11 mouse cellular contexts compared by ENCODE assay signal in the genomic region with DNA sequence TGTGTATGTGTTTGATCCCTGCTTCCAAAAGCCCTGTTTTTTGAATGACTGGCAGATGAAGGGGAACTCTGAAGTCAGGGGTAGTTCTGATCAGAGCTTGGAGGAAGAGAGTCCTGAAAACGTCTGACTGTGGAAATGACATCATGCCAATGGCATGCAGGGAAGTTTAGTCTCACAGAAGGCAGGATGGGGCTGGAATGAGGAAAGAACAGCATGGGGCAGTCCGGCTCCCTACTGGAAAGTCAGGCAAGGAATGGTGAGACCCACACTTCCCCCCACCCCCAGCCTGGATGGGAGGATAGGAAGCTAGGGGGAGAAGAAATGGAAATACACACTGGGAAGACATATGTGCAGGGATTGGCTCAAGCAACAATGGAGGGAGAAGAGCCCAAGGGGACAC.
DNase-seq lines count a peak whose midpoint lies in the region; ATAC-seq and TF ChIP-seq lines count a peak whose summit lies in the region.
"Had no signal": no experiment of that assay in that cellular context is flagged by ENCODE, and none has a peak within 500 bp of the region (broad histone marks: within the 10 kb centered on the region; RNA-seq: fewer than 3 reads in every experiment).

No protein-coding gene starts in this region.

- TF ChIP-seq POLR2A in cerebellum, adult 2 months (IDR thresholded peaks at IDR 0.05; ENCODE audit: borderline replicate concordance, insufficient read depth, low read length), result no peak
- no peak for TF ChIP-seq POLR2A in thymus, adult 2 months (IDR thresholded peaks at IDR 0.05; ENCODE audit: control insufficient read depth, extremely low read depth, insufficient read depth, low read length, poor library complexity)

- 0 out of 2 replicates have a peak, but pooled peaks cover 2% of the 10 kb centered on the region for H3K9me3 ChIP-seq in hindbrain, embryonic 10.5 days
- no peaks in the 10 kb centered on the region for H3K9me3 ChIP-seq in hindbrain, embryonic 13.5 days
- H3K9me3 ChIP-seq: embryonic facial prominence, embryonic 15.5 days; liver, embryonic 12.5 days had no signal

- no peak overlapping the region for H3K9ac ChIP-seq in hindbrain, embryonic 13.5 days
- H3K9ac ChIP-seq: embryonic facial prominence, embryonic 15.5 days; liver, embryonic 12.5 days had no signal

- intact Hi-C loops in heart, postnatal 10 days (cut with DNase I), result no loop called here

- no peak overlapping the region for H3K4me3 ChIP-seq in hindbrain, embryonic 10.5 days
- H3K4me3 ChIP-seq in hindbrain, embryonic 13.5 days, result no peak overlapping the region
- no peak overlapping the region for H3K4me3 ChIP-seq in cerebellum, adult 2 months (replicated peaks; ENCODE audit: insufficient read depth, low read depth, low read length)
- H3K4me3 ChIP-seq in thymus, adult 2 months (ENCODE audit: control insufficient read depth, insufficient read depth, low read length), result no peak overlapping the region
- H3K4me3 ChIP-seq: embryonic facial prominence, embryonic 15.5 days; liver, embryonic 12.5 days had no signal

- DNase-seq in hindbrain, embryonic 10.5 days (ENCODE audit: low spot score), result peak; percentile 36
- peak; percentile 93 for DNase-seq in R1 (ENCODE audit: low read depth, low spot score)
- DNase-seq in heart, postnatal 10 days, result peak; percentile 35 to 42
- peak; percentile 59 to 61 for DNase-seq in lung, postnatal 4 days
- no peak for DNase-seq in cerebellum, adult 2 months
- DNase-seq in thymus, adult 2 months, result no peak

- WGBS in hindbrain, embryonic 10.5 days, result 19% methylated on average over 2 of the region's 2 CpGs
- 19% methylated on average over 2 of the region's 2 CpGs for WGBS in hindbrain, embryonic 13.5 days
- WGBS in cerebellum, adult 2 months, result 16% methylated on average over 2 of the region's 2 CpGs
- WGBS in thymus, adult 2 months, result 47% methylated on average over 2 of the region's 2 CpGs

- no peak overlapping the region for H3K4me2 ChIP-seq in hindbrain, embryonic 13.5 days
- H3K4me2 ChIP-seq: embryonic facial prominence, embryonic 15.5 days; liver, embryonic 12.5 days had no signal

- H3K36me3 ChIP-seq in hindbrain, embryonic 10.5 days, result no peaks in the 10 kb centered on the region
- no peaks in the 10 kb centered on the region for H3K36me3 ChIP-seq in hindbrain, embryonic 13.5 days
- no peaks in the 10 kb centered on the region for H3K36me3 ChIP-seq in thymus, adult 2 months (ENCODE audit: control insufficient read depth, insufficient read depth, low read length)
- H3K36me3 ChIP-seq: embryonic facial prominence, embryonic 15.5 days; liver, embryonic 12.5 days had no signal

- peaks cover 15% of the 10 kb centered on the region for H3K4me1 ChIP-seq in hindbrain, embryonic 10.5 days (replicated peaks)
- no peaks in the 10 kb centered on the region for H3K4me1 ChIP-seq in hindbrain, embryonic 13.5 days (replicated peaks)
- H3K4me1 ChIP-seq in cerebellum, adult 2 months (ENCODE audit: control insufficient read depth, insufficient read depth, low read length), result no peaks in the 10 kb centered on the region
- peaks cover 3% of the 10 kb centered on the region for H3K4me1 ChIP-seq in thymus, adult 2 months (replicated peaks; ENCODE audit: control insufficient read depth, insufficient read depth, low read length)
- H3K4me1 ChIP-seq: embryonic facial prominence, embryonic 15.5 days; liver, embryonic 12.5 days had no signal

- TF ChIP-seq CTCF in cerebellum, adult 2 months (IDR thresholded peaks at IDR 0.05; ENCODE audit: borderline replicate concordance, insufficient read depth, low read depth, low read length), result no peak
- no peak for TF ChIP-seq CTCF in thymus, adult 2 months (IDR thresholded peaks at IDR 0.05; ENCODE audit: borderline replicate concordance, control insufficient read depth, extremely low read depth, insufficient read depth, low read length, poor library complexity)

- ATAC-seq in hindbrain, embryonic 13.5 days (ENCODE audit: low FRiP score), result no peak
- no peak for ATAC-seq in erythroblast, adult 5-6 weeks (replicated peaks; ENCODE audit: low FRiP score, poor library complexity, severe bottlenecking)
- ATAC-seq: liver, embryonic 12.5 days had no signal

- H3K27me3 ChIP-seq in hindbrain, embryonic 10.5 days (ENCODE audit: insufficient read depth, poor library complexity, severe bottlenecking), result no peaks in the 10 kb centered on the region
- no peaks in the 10 kb centered on the region for H3K27me3 ChIP-seq in hindbrain, embryonic 13.5 days
- no peaks in the 10 kb centered on the region for H3K27me3 ChIP-seq in cerebellum, adult 2 months (ENCODE audit: control insufficient read depth, insufficient read depth, low read length)
- no peaks in the 10 kb centered on the region for H3K27me3 ChIP-seq in thymus, adult 2 months (ENCODE audit: control insufficient read depth, insufficient read depth, low read length)
- H3K27me3 ChIP-seq: CH12.LX; embryonic facial prominence, embryonic 15.5 days; liver, embryonic 12.5 days had no signal

- 0 out of 2 replicates have a peak overlapping the region, but pooled peaks have one; percentile 54 for H3K27ac ChIP-seq in hindbrain, embryonic 10.5 days
- H3K27ac ChIP-seq in hindbrain, embryonic 13.5 days, result no peak overlapping the region
- no peak overlapping the region for H3K27ac ChIP-seq in cerebellum, adult 2 months (ENCODE audit: insufficient read depth, low read length)
- H3K27ac ChIP-seq in thymus, adult 2 months (ENCODE audit: control insufficient read depth, insufficient read depth, low read length), result no peak overlapping the region
- H3K27ac ChIP-seq: embryonic facial prominence, embryonic 15.5 days; liver, embryonic 12.5 days had no signal

Comparison
In these comparisons a context has a peak if more than half of its experiments do, and no peak if none do; other contexts are left out.
1. DNase-seq: peak in hindbrain, embryonic 10.5 days (single experiment), R1 (single experiment), heart, postnatal 10 days (2 of 2) and lung, postnatal 4 days (2 of 2); none in cerebellum, adult 2 months (0 of 2) and thymus, adult 2 months (single experiment).